Mouse (Mus musculus) gastrocnemius, postnatal 25 days (tissue): ENCODE measurements around the gene Slc10a6. TPM values are rescaled to one million over a fixed set of nuclear protein-coding genes. Genes with fewer than 3 reads are reported as not detected.

ENCODE experiments used
- total RNA-seq, 2 experiments: library from RNA; stranded (reverse); gene quantifications; 1 replicate in 1 of 2; 2 replicates in 1 of 2; pipeline ENCODE4 v1.2.3; 2021

Gene Slc10a6
- total RNA-seq, 2 experiments from 2014 or later: 0.82 to 1.7 TPM

Other genes starting within 250 kb of the Slc10a6 start
- gene Ptpn13, start 204.2 kb downstream of the Slc10a6 start, total RNA-seq: 1 to 10 TPM; 2.5 to 2.7 TPM
- under 1 TPM; 0.31 to 0.72 TPM for gene 1700016H13Rik, start 26.6 kb upstream of the Slc10a6 start, total RNA-seq
- gene Aff1, start 63.0 kb upstream of the Slc10a6 start, total RNA-seq: 10 to 100 TPM; 28.2 to 32.7 TPM